Mouse (Mus musculus): ENCODE data around the gene Lrtm2.

DNA sequence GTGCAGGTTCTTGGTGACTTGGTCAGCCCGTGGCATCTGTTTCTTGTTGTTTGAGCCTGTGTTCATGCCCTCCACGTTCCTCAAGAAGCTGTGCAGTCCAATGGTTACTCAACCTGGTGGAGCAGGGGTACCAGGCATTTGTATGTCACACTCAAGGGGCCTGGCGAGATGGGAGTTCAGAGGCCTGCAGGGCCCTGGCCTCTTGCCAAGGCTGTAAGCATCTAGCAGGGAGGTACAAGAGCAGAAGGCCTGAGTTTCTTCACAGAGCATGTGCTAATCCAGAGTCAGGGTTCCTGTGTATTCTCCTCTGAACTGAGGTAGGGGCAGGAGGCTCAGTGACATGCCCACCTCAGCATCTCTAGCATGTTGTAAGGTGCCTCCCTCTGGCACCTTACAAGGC lies 17.5 kb downstream of the Lrtm2 start:
- TF ChIP-seq POLR2A (IDR thresholded peaks at IDR 0.05; ENCODE audit: borderline replicate concordance, extremely low read depth, insufficient read depth, insufficient read length, poor library complexity, severe bottlenecking) (no peak), CTCF (IDR thresholded peaks at IDR 0.05; ENCODE audit: borderline replicate concordance, extremely low read depth, insufficient read depth, insufficient read length) (no peak)

Data from brain, embryonic 14.5 days (tissue).